Mouse (Mus musculus) liver, adult 2 months (tissue): Measurements from ENCODE around the gene Cubn.

Experiments used
- CTCF ChIP-seq: fragments of 200-500 bp; IDR thresholded peaks from 2 replicates; pipeline ENCODE4 v1.5.1; 2011; ENCODE audit warnings: low read depth, low read length, control low read depth
- POLR2A ChIP-seq: fragments of 200-500 bp; IDR thresholded peaks from 2 replicates; pipeline ENCODE4 v1.6.1; 2011; ENCODE audit warnings: low read length, control low read depth; ENCODE audit not compliant: insufficient read depth; ENCODE audit errors: extremely low read depth

DNA sequence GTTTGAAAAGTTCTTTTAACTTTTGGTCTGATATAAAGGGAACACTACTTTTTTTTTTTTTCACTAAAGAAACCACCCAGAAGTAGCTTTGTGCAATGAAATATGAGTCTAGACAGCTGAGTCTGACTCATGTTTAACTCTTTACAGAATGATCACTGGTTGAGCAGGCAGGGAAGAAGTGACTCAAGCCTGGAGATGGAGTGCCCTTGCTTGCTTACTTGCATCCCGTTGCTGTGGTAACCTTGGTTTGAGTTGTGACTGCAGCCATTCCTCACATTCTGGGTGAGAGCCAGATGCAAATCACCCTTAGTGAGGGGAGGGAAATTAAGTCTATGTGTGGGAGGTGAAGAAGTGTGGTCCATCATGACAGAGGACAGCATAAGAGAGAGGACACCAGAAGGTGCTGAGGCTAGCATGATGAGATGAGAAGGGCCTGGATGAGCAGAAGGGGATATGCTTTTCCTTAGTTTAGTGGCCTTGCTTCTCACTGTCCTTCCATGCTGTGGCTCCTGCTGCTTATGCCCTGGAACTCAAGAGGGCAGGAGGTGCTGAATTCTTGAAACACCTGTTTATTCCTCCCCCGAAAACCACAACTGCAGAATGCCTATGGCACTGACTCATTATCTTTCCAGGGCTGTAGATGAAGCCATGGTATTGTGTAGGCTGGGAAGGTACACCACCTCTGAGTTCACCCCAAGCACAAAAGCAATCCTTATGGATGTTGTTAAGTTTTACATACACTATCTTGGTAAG is 81.7 kb downstream of the Cubn start:
- no peak for TF ChIP-seq CTCF
- no peak for TF ChIP-seq POLR2A
